In the genomic region with DNA sequence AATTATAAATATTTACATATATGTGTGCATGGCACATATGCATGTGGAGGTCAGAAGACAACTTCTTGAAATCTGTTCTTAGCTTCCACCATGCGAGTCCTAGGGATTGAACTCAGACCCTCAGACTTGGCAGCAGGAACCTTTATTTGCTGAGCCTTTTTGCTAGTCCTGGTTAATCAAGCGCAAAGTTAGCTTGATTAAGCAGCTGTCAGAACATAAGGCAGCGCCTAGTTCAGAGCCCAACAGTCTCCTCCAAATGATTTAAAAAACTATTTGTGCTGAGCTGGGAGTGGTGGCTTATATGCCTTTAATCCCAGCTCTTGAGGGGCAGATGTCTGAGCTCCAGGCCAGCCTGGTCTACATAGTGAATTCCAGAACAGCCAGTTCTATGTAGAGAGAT, we compare ENCODE assay signal across 8 mouse cellular contexts. TPM values are rescaled to one million over a fixed set of nuclear protein-coding genes. Genes with fewer than 3 reads are reported as not detected.
DNase-seq lines count a peak whose midpoint lies in the region; ATAC-seq and TF ChIP-seq lines count a peak whose summit lies in the region.

No protein-coding gene starts in this region.

- peaks cover 13 to 29% of the 10 kb centered on the region in 2 experiments for H3K36me3 ChIP-seq in CH12.LX (replicated peaks in 1 of 2; ENCODE audit: control insufficient read depth in 1 of 2, insufficient read depth in 1 of 2, low read length in 1 of 2)
- peaks cover 15% of the 10 kb centered on the region for H3K36me3 ChIP-seq in forebrain, embryonic 13.5 days (ENCODE audit: poor library complexity, severe bottlenecking)
- H3K36me3 ChIP-seq in liver, embryonic 13.5 days = no peaks in the 10 kb centered on the region; the same call in 1 of the 2 replicates

- no peaks in the 10 kb centered on the region for H3K27me3 ChIP-seq in CH12.LX (replicated peaks)
- H3K27me3 ChIP-seq in forebrain, embryonic 13.5 days = no peaks in the 10 kb centered on the region
- no peaks in the 10 kb centered on the region for H3K27me3 ChIP-seq in liver, embryonic 13.5 days

- in situ Hi-C loops in CH12.LX (cut with MboI; ENCODE audit: low pct_ligation_motif_present, low pct_unique_long_range_greater_than_20kb, low sequenced_read_pairs) = no loop called here

- no peak overlapping the region for H3K9ac ChIP-seq in CH12.LX (ENCODE audit: insufficient read depth, low read depth)
- peak overlapping the region; percentile 85; the same call in 1 of the 2 replicates for H3K9ac ChIP-seq in forebrain, embryonic 13.5 days
- no peak overlapping the region for H3K9ac ChIP-seq in liver, embryonic 13.5 days

- H3K4me1 ChIP-seq in CH12.LX (ENCODE audit: control insufficient read depth in 1 of 2, insufficient read depth in 2 of 2) = peaks cover 13 to 37% of the 10 kb centered on the region in 2 experiments
- peaks cover 35% of the 10 kb centered on the region for H3K4me1 ChIP-seq in forebrain, embryonic 13.5 days
- peaks cover 40% of the 10 kb centered on the region for H3K4me1 ChIP-seq in liver, embryonic 13.5 days (replicated peaks)

- dilution Hi-C loops in CH12.LX (cut with MboI; ENCODE audit: extremely low pct_ligation_motif_present, extremely low pct_unique_long_range_greater_than_20kb, low sequenced_read_pairs) = no loop called here

- no peak for TF ChIP-seq POLR2A in CH12.LX (IDR thresholded peaks at IDR 0.05; ENCODE audit: low read depth, low read length)

- no peaks in the 10 kb centered on the region for H3K79me2 ChIP-seq in CH12.LX (replicated peaks; ENCODE audit: control insufficient read depth, extremely low read depth, insufficient read depth, poor library complexity, severe bottlenecking)

- DNase-seq in gastrocnemius, adult 2 months = no peak
- DNase-seq in gastrocnemius, postnatal 25 days = no peak
- no peak for DNase-seq in CH12.LX (ENCODE audit: extremely low read depth)
- no peak for DNase-seq in liver, embryonic 13.5 days
- no peak for DNase-seq in adrenal gland, postnatal 25 days
- no peak for DNase-seq in testis, postnatal 10 days (ENCODE audit: low spot score)
- DNase-seq in adrenal gland, adult 8-10 months = no peak

- no peak for TF ChIP-seq RAD21 in CH12.LX (IDR thresholded peaks at IDR 0.05; ENCODE audit: low read depth, low read length)

- ATAC-seq in forebrain, embryonic 13.5 days = no peak
- no peak for ATAC-seq in liver, embryonic 13.5 days (ENCODE audit: low read depth)

- peak overlapping the region; percentile 40; the same call in 1 of the 2 replicates for H3K4me2 ChIP-seq in CH12.LX (ENCODE audit: insufficient read depth, low read depth, poor library complexity, severe bottlenecking)
- H3K4me2 ChIP-seq in forebrain, embryonic 13.5 days = peak overlapping the region; percentile 82
- H3K4me2 ChIP-seq in liver, embryonic 13.5 days = peak overlapping the region; percentile 93

- H3K4me3 ChIP-seq in gastrocnemius, adult 2 months = peak overlapping the region; percentile 80
- H3K4me3 ChIP-seq in CH12.LX (replicated peaks in 1 of 3; ENCODE audit: low read depth in 2 of 3, low read length in 2 of 3, poor library complexity in 1 of 3) = no peak overlapping the region
- peak overlapping the region; percentile 56 for H3K4me3 ChIP-seq in forebrain, embryonic 13.5 days
- H3K4me3 ChIP-seq in liver, embryonic 13.5 days (replicated peaks) = peak overlapping the region; percentile 69

- H3K9me3 ChIP-seq in CH12.LX (replicated peaks; ENCODE audit: low read length) = peaks cover 4% of the 10 kb centered on the region
- H3K9me3 ChIP-seq in forebrain, embryonic 13.5 days (replicated peaks) = no peaks in the 10 kb centered on the region
- H3K9me3 ChIP-seq in liver, embryonic 13.5 days (replicated peaks) = no peaks in the 10 kb centered on the region

- 34% methylated on average over 3 of the region's 3 CpGs for WGBS in forebrain, embryonic 13.5 days
- 72% methylated on average over 3 of the region's 3 CpGs for WGBS in liver, embryonic 13.5 days (ENCODE audit: insufficient replicate concordance)

- TF ChIP-seq CTCF in gastrocnemius, adult 2 months (IDR thresholded peaks at IDR 0.05) = no peak
- no peak for TF ChIP-seq CTCF in CH12.LX (conservative IDR thresholded peaks at IDR 0.05 in 1 of 2, IDR thresholded peaks at IDR 0.05 in 1 of 2; ENCODE audit: low read depth in 2 of 2, low read length in 2 of 2)

- no peak for TF ChIP-seq EP300 in CH12.LX (IDR thresholded peaks at IDR 0.05; ENCODE audit: low read length)

- intact Hi-C loops in gastrocnemius, adult 2 months (cut with DNase I) = loop anchor here (5.0 kb wide), 1 partner anchor 56 kb away; no protein-coding TSS in a partner anchor

- peak overlapping the region; percentile 94; the same call in 1 of the 2 replicates for H3K27ac ChIP-seq in gastrocnemius, adult 2 months
- no peak overlapping the region for H3K27ac ChIP-seq in CH12.LX (ENCODE audit: insufficient read depth, low read depth)
- H3K27ac ChIP-seq in forebrain, embryonic 13.5 days = peak overlapping the region; percentile 1; the same call in 1 of the 2 replicates
- H3K27ac ChIP-seq in liver, embryonic 13.5 days = no peak overlapping the region

TF ChIP-seq in CH12.LX, 34 proteins besides CTCF, POLR2A, EP300 and RAD21:
- no peak for TF ChIP-seq ETS1 (conservative IDR thresholded peaks at IDR 0.05; ENCODE audit: low read depth, low read length)
- TF ChIP-seq SMC3 (IDR thresholded peaks at IDR 0.05; ENCODE audit: low read depth, low read length) = no peak
- no peak for TF ChIP-seq ZC3H11A (IDR thresholded peaks at IDR 0.05; ENCODE audit: low read depth, low read length)
- no peak for TF ChIP-seq IRF4 (IDR thresholded peaks at IDR 0.05; ENCODE audit: low read depth, low read length)
- TF ChIP-seq BHLHE40 (IDR thresholded peaks at IDR 0.05; ENCODE audit: low read depth, low read length) = no peak
- TF ChIP-seq ZKSCAN1 (IDR thresholded peaks at IDR 0.05; ENCODE audit: borderline replicate concordance, low read depth, low read length) = no peak
- no peak for TF ChIP-seq NELFE (IDR thresholded peaks at IDR 0.05; ENCODE audit: low read depth, low read length)
- TF ChIP-seq HCFC1 (IDR thresholded peaks at IDR 0.05; ENCODE audit: low read depth, low read length) = no peak
- no peak for TF ChIP-seq CHD2 (IDR thresholded peaks at IDR 0.05; ENCODE audit: low read length)
- no peak for TF ChIP-seq MAZ (IDR thresholded peaks at IDR 0.05; ENCODE audit: low read depth, low read length)
- TF ChIP-seq CHD1 (IDR thresholded peaks at IDR 0.05; ENCODE audit: low read depth, low read length) = no peak
- TF ChIP-seq PAX5 (IDR thresholded peaks at IDR 0.05; ENCODE audit: low read length) = no peak
- TF ChIP-seq USF2 (conservative IDR thresholded peaks at IDR 0.05; ENCODE audit: low read depth, low read length) = no peak
- no peak for TF ChIP-seq GABPA (IDR thresholded peaks at IDR 0.05; ENCODE audit: insufficient replicate concordance, low read depth, low read length)
- TF ChIP-seq SIN3A (IDR thresholded peaks at IDR 0.05; ENCODE audit: low read length) = no peak
- TF ChIP-seq JUND (conservative IDR thresholded peaks at IDR 0.05; ENCODE audit: low read depth, low read length) = no peak
- no peak for TF ChIP-seq MYC (IDR thresholded peaks at IDR 0.05; ENCODE audit: low read depth, low read length)
- no peak for TF ChIP-seq KAT2A (IDR thresholded peaks at IDR 0.05; ENCODE audit: insufficient replicate concordance, low read length)
- no peak for TF ChIP-seq RCOR1 (conservative IDR thresholded peaks at IDR 0.05; ENCODE audit: low read depth, low read length)
- no peak for TF ChIP-seq MEF2A (IDR thresholded peaks at IDR 0.05; ENCODE audit: borderline replicate concordance, low read depth, low read length)

RNA-seq across cellular contexts. Expression of a gene that starts 1.5 kb away (rescaled TPM):
- total RNA-seq in gastrocnemius, adult 2 months (2021) = 1 to 10 TPM; 4.6 to 6.1 TPM
- total RNA-seq in gastrocnemius, postnatal 25 days (2021) = 1 to 10 TPM; 5.3 to 8.2 TPM
- 42.1 and 45.0 TPM in 2 replicates for total RNA-seq in CH12.LX (2012; rRNA removed)
- 24.1 and 31.0 TPM in 2 replicates for total RNA-seq in CH12.LX (2014; rRNA removed)
- polyA plus RNA-seq in CH12.LX (2012; ENCODE audit: insufficient read length, low read depth) = 35.7 and 36.4 TPM in 2 replicates
- 90.3 and 93.2 TPM in 2 replicates for polyA plus RNA-seq in forebrain, embryonic 13.5 days (2015; fragmentation: Nextera tagmentation; extraction: Ambion mirVana)
- 23.4 and 23.6 TPM in 2 replicates for polyA plus RNA-seq in liver, embryonic 13.5 days (2015; fragmentation: Nextera tagmentation; extraction: Ambion mirVana)
- 45.9 and 55.2 TPM in 2 replicates for total RNA-seq in adrenal gland, postnatal 25 days (2021)
- total RNA-seq in adrenal gland, adult 8-10 months (2022) = 10 to 100 TPM; 57.4 to 70.1 (median 60.8) TPM

RNA-seq across cellular contexts. Expression of a gene that starts 28.8 kb away (rescaled TPM):
- 10 to 100 TPM; 28.5 to 35.6 TPM for total RNA-seq in gastrocnemius, adult 2 months (2021)
- total RNA-seq in gastrocnemius, postnatal 25 days (2021) = 10 to 100 TPM; 31.3 to 34.7 TPM
- total RNA-seq in CH12.LX (2012; rRNA removed) = 9.9 and 10.1 TPM in 2 replicates
- total RNA-seq in CH12.LX (2014; rRNA removed) = 3.3 and 4.1 TPM in 2 replicates
- 14.1 and 17.9 TPM in 2 replicates for polyA plus RNA-seq in CH12.LX (2012; ENCODE audit: insufficient read length, low read depth)
- polyA plus RNA-seq in forebrain, embryonic 13.5 days (2015; fragmentation: Nextera tagmentation; extraction: Ambion mirVana) = 11.3 and 12.0 TPM in 2 replicates
- 2.2 and 2.4 TPM in 2 replicates for polyA plus RNA-seq in liver, embryonic 13.5 days (2015; fragmentation: Nextera tagmentation; extraction: Ambion mirVana)
- total RNA-seq in adrenal gland, postnatal 25 days (2021) = 73.5 and 93.3 TPM in 2 replicates
- total RNA-seq in adrenal gland, adult 8-10 months (2022) = 10 to 100 TPM; 64.1 to 85.4 (median 69.1) TPM

Comparison
In these comparisons a context has a peak if more than half of its experiments do, and no peak if none do; other contexts are left out.
1. H3K27ac ChIP-seq: peak in gastrocnemius, adult 2 months (single experiment) and forebrain, embryonic 13.5 days (single experiment); none in CH12.LX (single experiment) and liver, embryonic 13.5 days (single experiment).
2. H3K4me3 ChIP-seq: peak in gastrocnemius, adult 2 months (single experiment), forebrain, embryonic 13.5 days (single experiment) and liver, embryonic 13.5 days (single experiment); none in CH12.LX (0 of 3).
3. H3K4me2 ChIP-seq: peak in every context shown above with its lines; median percentile 93 in liver, embryonic 13.5 days; 82 in forebrain, embryonic 13.5 days; 40 in CH12.LX.